Mouse (Mus musculus): ENCODE data around the gene Glipr2.

DNA sequence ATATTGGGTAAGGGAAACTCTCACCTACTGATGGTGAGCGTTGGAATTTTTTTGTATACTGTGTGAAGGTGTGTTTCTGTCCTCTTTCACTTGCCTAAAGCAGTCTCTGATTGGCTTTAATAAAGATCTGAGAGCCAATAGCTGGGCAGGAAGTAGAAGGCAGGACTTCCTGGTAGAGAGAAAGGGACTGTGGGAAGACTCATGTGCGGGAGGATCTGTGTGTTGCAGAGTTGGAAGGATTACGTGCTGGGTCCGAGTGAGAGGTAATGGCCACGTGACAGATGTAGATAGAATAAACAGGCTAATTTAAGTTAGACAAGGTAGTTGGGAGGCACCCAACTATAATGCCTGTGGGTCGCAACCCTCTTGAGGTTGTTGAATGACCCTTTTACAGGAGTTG is 46.4 kb downstream of the Glipr2 start:
- TF ChIP-seq CTCF (IDR thresholded peaks at IDR 0.05; ENCODE audit: low read depth, low read length) (no peak), GATA1 (IDR thresholded peaks at IDR 0.05; ENCODE audit: borderline replicate concordance, low read length) (no peak), TAL1 (conservative IDR thresholded peaks at IDR 0.05; ENCODE audit: low read depth, low read length) (no peak), GATA2 (IDR thresholded peaks at IDR 0.05; ENCODE audit: borderline replicate concordance, low read depth, low read length) (no peak), POLR2AphosphoS5 (IDR thresholded peaks at IDR 0.05; ENCODE audit: insufficient replicate concordance, low read depth, low read length) (no peak)
